ENCODE assay signal across 8 mouse cellular contexts in genomic region chr12:87388122-87388774, GRCm38 (mm10). TPM values are rescaled to one million over a fixed set of nuclear protein-coding genes. Genes with fewer than 3 reads are reported as not detected.
A peak's percentile ranks its signal among the peaks of the same experiment; 100 is the strongest.
DNase-seq lines count a peak whose midpoint lies in the region; ATAC-seq and TF ChIP-seq lines count a peak whose summit lies in the region.

Gene Sptlc2, minus strand, starts transcription at chr12:87388355.

- H3K9me3 ChIP-seq in kidney, embryonic 14.5 days (ENCODE audit: control insufficient read depth, low read length), result no peaks in the 10 kb centered on the region
- H3K9me3 ChIP-seq in limb, embryonic 15.5 days, result no peaks in the 10 kb centered on the region

- H3K9ac ChIP-seq in kidney, embryonic 14.5 days (ENCODE audit: low read depth, low read length), result peak within 1 kb of the TSS; percentile 96
- H3K9ac ChIP-seq in limb, embryonic 15.5 days, result peak within 1 kb of the TSS; percentile 90

- H3K36me3 ChIP-seq in kidney, embryonic 14.5 days (ENCODE audit: control insufficient read depth, insufficient read depth, low read length), result no peaks in the 10 kb centered on the region
- no peaks in the 10 kb centered on the region for H3K36me3 ChIP-seq in limb, embryonic 15.5 days

- peak within 1 kb of the TSS; percentile 92 for H3K4me2 ChIP-seq in kidney, embryonic 14.5 days (replicated peaks; ENCODE audit: low read depth, low read length)
- H3K4me2 ChIP-seq in limb, embryonic 15.5 days, result peak within 1 kb of the TSS; percentile 92

- H3K27me3 ChIP-seq in kidney, embryonic 14.5 days (ENCODE audit: control insufficient read depth, insufficient read depth, low read length), result no peaks in the 10 kb centered on the region
- no peaks in the 10 kb centered on the region for H3K27me3 ChIP-seq in limb, embryonic 15.5 days

- TF ChIP-seq CTCF in bone marrow macrophage, adult 2 months (IDR thresholded peaks at IDR 0.05; ENCODE audit: low read depth, low read length), result no peak
- no peak for TF ChIP-seq CTCF in embryonic fibroblast, embryonic 13.5 days (IDR thresholded peaks at IDR 0.05; ENCODE audit: borderline replicate concordance, insufficient read depth, low read length)

- peak within 1 kb of the TSS; percentile 80 for H3K27ac ChIP-seq in bone marrow macrophage, adult 2 months (ENCODE audit: insufficient read depth, low read depth, low read length)
- peak within 1 kb of the TSS; percentile 66 for H3K27ac ChIP-seq in embryonic fibroblast, embryonic 13.5 days (ENCODE audit: insufficient read depth, low read length)
- H3K27ac ChIP-seq in kidney, embryonic 14.5 days (ENCODE audit: low read depth, low read length), result peak within 1 kb of the TSS; percentile 79
- peak within 1 kb of the TSS; percentile 87 for H3K27ac ChIP-seq in limb, embryonic 15.5 days

- peak within 1 kb of the TSS; percentile 92 for H3K4me3 ChIP-seq in bone marrow macrophage, adult 2 months (ENCODE audit: insufficient read depth, low read length)
- peak within 1 kb of the TSS; percentile 97 for H3K4me3 ChIP-seq in embryonic fibroblast, embryonic 13.5 days (ENCODE audit: insufficient read depth, low read length)
- peak within 1 kb of the TSS; percentile 98 for H3K4me3 ChIP-seq in kidney, embryonic 14.5 days (ENCODE audit: low read length)
- H3K4me3 ChIP-seq in limb, embryonic 15.5 days, result peak within 1 kb of the TSS; percentile 93

- TF ChIP-seq POLR2A in bone marrow macrophage, adult 2 months (IDR thresholded peaks at IDR 0.05; ENCODE audit: borderline replicate concordance, low read depth, low read length), result peak; percentile 70; the same call in 1 of the 2 replicates
- TF ChIP-seq POLR2A in embryonic fibroblast, embryonic 13.5 days (IDR thresholded peaks at IDR 0.05; ENCODE audit: low read depth, low read length), result peak; percentile 86

- WGBS in kidney, embryonic 14.5 days, result under 1% methylated on average over 45 of the region's 45 CpGs
- under 1% methylated on average over 45 of the region's 45 CpGs for WGBS in limb, embryonic 15.5 days

- peaks cover 38% of the 10 kb centered on the region for H3K4me1 ChIP-seq in bone marrow macrophage, adult 2 months (ENCODE audit: control insufficient read depth, insufficient read depth, low read length)
- H3K4me1 ChIP-seq in embryonic fibroblast, embryonic 13.5 days (ENCODE audit: control insufficient read depth, insufficient read depth, low read length), result peaks cover 4% of the 10 kb centered on the region
- H3K4me1 ChIP-seq in kidney, embryonic 14.5 days (ENCODE audit: control insufficient read depth, insufficient read depth, low read length), result peaks cover 7% of the 10 kb centered on the region; the same call in 1 of the 2 replicates
- peaks cover 8% of the 10 kb centered on the region for H3K4me1 ChIP-seq in limb, embryonic 15.5 days

- DNase-seq in A20 (ENCODE audit: low read depth, low spot score), result peak; percentile 99
- peak; percentile 100 for DNase-seq in heart, adult 9 months (ENCODE audit: low spot score in 2 of 2)
- peak; percentile 99 for DNase-seq in monocyte, adult 2 months (ENCODE audit: low read depth in 1 of 2, low spot score in 2 of 2)
- DNase-seq in spleen, postnatal 36 days (ENCODE audit: low spot score in 2 of 2), result peak; percentile 99 to 100

- ATAC-seq in kidney, embryonic 14.5 days (ENCODE audit: low FRiP score, low TSS enrichment), result peak; percentile 99
- peak; percentile 99 for ATAC-seq in limb, embryonic 15.5 days (ENCODE audit: insufficient number of reproducible peaks, low FRiP score, low TSS enrichment, low read depth)

RNA-seq across cellular contexts. Expression of gene Sptlc2, which starts in this region (rescaled TPM):
- 134 and 139 TPM in 2 replicates for polyA plus RNA-seq in bone marrow macrophage, adult 2 months (2012; ENCODE audit: insufficient read depth, insufficient read length, missing spikeins)
- 125 and 133 TPM in 2 replicates for polyA plus RNA-seq in embryonic fibroblast, embryonic 13.5 days (2011; ENCODE audit: insufficient read length, low read depth, missing spikeins)
- 65.1 and 85.3 TPM in 2 replicates for polyA plus RNA-seq in kidney, embryonic 14.5 days (2014; fragmentation: Nextera tagmentation; extraction: Ambion mirVana)
- polyA plus RNA-seq in limb, embryonic 15.5 days (2015; fragmentation: Nextera tagmentation; extraction: Ambion mirVana), result 82.1 and 83.7 TPM in 2 replicates

Comparison
In these comparisons a context has a peak if more than half of its experiments do, and no peak if none do; other contexts are left out.
1. Peak in every context shown above with its lines: DNase-seq, ATAC-seq, H3K4me3 ChIP-seq and H3K27ac ChIP-seq.